Mouse (Mus musculus): Measurements from ENCODE around the gene Greb1.

- TF ChIP-seq CTCF (IDR thresholded peaks at IDR 0.05) = peak; percentile 27
- no peak for TF ChIP-seq EP300 (IDR thresholded peaks at IDR 0.05; ENCODE audit: insufficient read depth, low read depth, low read length)
- TF ChIP-seq POLR2A (IDR thresholded peaks at IDR 0.05; ENCODE audit: insufficient read depth, low read depth, low read length) = no peak
Observed at GRCm38 (mm10) chr12:16734009-16734408, 66.7 kb downstream of the Greb1 start.
